Mouse (Mus musculus) kidney, adult 10 weeks (tissue): ENCODE results near the gene Slc22a2. TPM values are rescaled to one million over a fixed set of nuclear protein-coding genes. Genes with fewer than 3 reads are reported as not detected.

Experiments
- polyA plus RNA-seq: library from polyadenylated mRNA; stranded (reverse); fragments of 350-450 nt; fragmentation: Illumina TruSeq; extraction: RNeasy Lipid Tissue Mini Kit (QIAGEN cat#74804); gene quantifications from one replicate; pipeline ENCODE4 v1.2.3, GENCODE M21; 2014; ENCODE audit warnings: low read depth, low replicate concordance

Gene Slc22a2
- 68.9 TPM for polyA plus RNA-seq

GRCm38 (mm10) chr17:12583991-12584390 is at the start of gene Slc22a2:
Gene Slc22a2, plus strand, starts transcription at chr17:12584132.

GRCm38 (mm10) chr17:12675646-12676045 is 91.7 kb downstream of the Slc22a2 start, which contains the start of gene Slc22a1:
Gene Slc22a1, minus strand, starts transcription at chr17:12675829.

Other genes with a start within 250 kb of the Slc22a2 start
- gene Plg, start 205.5 kb upstream of the Slc22a2 start, polyA plus RNA-seq = not detected
- gene Slc22a3, start 76.4 kb upstream of the Slc22a2 start, polyA plus RNA-seq = 0.44 TPM
- gene Slc22a1, start 91.7 kb downstream of the Slc22a2 start, polyA plus RNA-seq = 110 TPM
- gene Igf2r, start 185.5 kb downstream of the Slc22a2 start, polyA plus RNA-seq = 15.0 TPM